Mouse (Mus musculus): ENCODE results near the gene Mitf. TPM values are rescaled to one million over a fixed set of nuclear protein-coding genes. Genes with fewer than 3 reads are reported as not detected.

Mitf gene
- polyA plus RNA-seq, 1 experiment = 1.6 TPM

- TF ChIP-seq FLI1 (IDR thresholded peaks at IDR 0.05; ENCODE audit: low read length) (no peak), GATA1 (IDR thresholded peaks at IDR 0.05; ENCODE audit: borderline replicate concordance, low read length) (no peak)
- Histone ChIP-seq H3K27me3 (replicated peaks) (peaks cover 2% of the 10 kb centered on the region), H3K4me1 (peaks cover 5% of the 10 kb centered on the region), H3K36me3 (replicated peaks; ENCODE audit: low read length) (no peaks in the 10 kb centered on the region), H3K9me3 (no peaks in the 10 kb centered on the region), H3K4me3 (replicated peaks) (no peak overlapping the region)
These were observed 20.0 kb upstream of the Mitf start for GRCm38 (mm10) chr6:97786871-97787270.

DNA sequence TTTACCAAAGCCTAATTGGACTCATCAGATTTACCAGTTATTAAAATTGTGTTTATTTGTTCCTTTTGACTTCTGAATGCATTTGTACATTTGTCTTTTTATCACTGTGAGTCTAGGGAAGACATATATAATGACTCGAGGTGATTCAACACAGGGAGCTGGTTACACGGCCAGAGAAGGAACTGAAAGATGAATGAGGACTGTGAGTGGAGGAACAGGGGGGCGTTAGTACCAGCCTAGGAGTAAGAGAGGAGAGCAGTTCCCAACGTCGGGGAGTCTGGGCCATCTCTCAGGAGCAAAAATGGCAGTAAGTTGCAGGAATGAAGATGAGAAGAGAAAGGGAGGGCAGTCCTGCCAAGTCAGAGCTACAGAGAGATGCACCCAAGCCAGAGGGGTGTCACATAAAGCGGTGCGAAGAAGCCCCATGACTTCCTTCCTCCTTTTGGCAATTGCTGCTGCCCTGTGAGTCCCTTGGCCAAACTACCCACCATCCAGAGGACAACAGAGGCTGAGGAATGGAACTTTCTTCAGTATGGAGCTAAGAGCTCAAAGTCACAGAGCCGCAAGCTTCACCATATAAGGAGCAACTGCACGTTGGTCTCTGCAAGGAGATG, 18.4 kb upstream of the Mitf start:
- Histone ChIP-seq H3K36me3 (replicated peaks; ENCODE audit: low read length) (no peaks in the 10 kb centered on the region), H3K4me1 (peaks cover 5% of the 10 kb centered on the region), H3K9me3 (no peaks in the 10 kb centered on the region), H3K4me3 (replicated peaks) (no peak overlapping the region), H3K27me3 (replicated peaks) (peaks cover 2% of the 10 kb centered on the region)
- TF ChIP-seq FLI1 (IDR thresholded peaks at IDR 0.05; ENCODE audit: low read length) = no peak
- TF ChIP-seq GATA1 (IDR thresholded peaks at IDR 0.05; ENCODE audit: borderline replicate concordance, low read length) = no peak

- H3K27me3 ChIP-seq (replicated peaks) = peaks cover 2% of the 10 kb centered on the region
- peaks cover 5% of the 10 kb centered on the region for H3K4me1 ChIP-seq
- H3K36me3 ChIP-seq (replicated peaks; ENCODE audit: low read length) = no peaks in the 10 kb centered on the region
- TF ChIP-seq FLI1 (IDR thresholded peaks at IDR 0.05; ENCODE audit: low read length) = no peak
- no peak for TF ChIP-seq GATA1 (IDR thresholded peaks at IDR 0.05; ENCODE audit: borderline replicate concordance, low read length)
- no peaks in the 10 kb centered on the region for H3K9me3 ChIP-seq
- H3K4me3 ChIP-seq (replicated peaks) = no peak overlapping the region
These were observed 17.2 kb upstream of the Mitf start for GRCm38 (mm10) chr6:97789700-97790099.

- TF ChIP-seq GATA1 (IDR thresholded peaks at IDR 0.05; ENCODE audit: borderline replicate concordance, low read length) (no peak), FLI1 (IDR thresholded peaks at IDR 0.05; ENCODE audit: low read length) (no peak)
- Histone ChIP-seq H3K9me3 (no peaks in the 10 kb centered on the region), H3K36me3 (replicated peaks; ENCODE audit: low read length) (no peaks in the 10 kb centered on the region), H3K27me3 (replicated peaks) (peaks cover 2% of the 10 kb centered on the region), H3K4me3 (replicated peaks) (no peak overlapping the region), H3K4me1 (peaks cover 5% of the 10 kb centered on the region)
These were observed 14.7 kb upstream of the Mitf start for GRCm38 (mm10) chr6:97792104-97792503.

DNA sequence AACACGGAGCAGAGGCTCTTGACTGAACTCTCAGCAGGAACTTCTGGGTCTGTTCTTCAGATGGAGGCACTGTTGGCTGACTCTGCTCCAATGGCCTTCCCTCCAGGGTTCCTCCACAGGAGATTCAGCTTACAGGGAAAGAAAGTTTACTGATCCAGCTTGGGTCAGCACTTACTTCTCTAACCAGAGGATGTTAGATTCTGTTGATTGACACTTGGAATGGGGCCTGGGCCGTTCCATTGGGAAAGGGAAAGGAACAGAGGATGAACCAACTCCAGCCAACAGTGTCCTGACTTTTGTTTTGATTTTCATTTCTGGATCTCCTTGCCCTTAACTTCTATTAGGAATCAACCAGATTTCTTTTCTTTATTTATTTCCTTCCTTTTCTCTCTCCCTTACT, 11.7 kb upstream of the Mitf start:
- no peak for TF ChIP-seq FLI1 (IDR thresholded peaks at IDR 0.05; ENCODE audit: low read length)
- TF ChIP-seq GATA1 (IDR thresholded peaks at IDR 0.05; ENCODE audit: borderline replicate concordance, low read length) = no peak
- H3K4me3 ChIP-seq (replicated peaks) = no peak overlapping the region
- H3K9me3 ChIP-seq = no peaks in the 10 kb centered on the region
- H3K27me3 ChIP-seq (replicated peaks) = peaks cover 2% of the 10 kb centered on the region
- no peaks in the 10 kb centered on the region for H3K4me1 ChIP-seq
- no peaks in the 10 kb centered on the region for H3K36me3 ChIP-seq (replicated peaks; ENCODE audit: low read length)

- H3K36me3 ChIP-seq (replicated peaks; ENCODE audit: low read length) = no peaks in the 10 kb centered on the region
- peaks cover 8% of the 10 kb centered on the region for H3K4me1 ChIP-seq
- no peaks in the 10 kb centered on the region for H3K9me3 ChIP-seq
- TF ChIP-seq FLI1 (IDR thresholded peaks at IDR 0.05; ENCODE audit: low read length) = no peak
- TF ChIP-seq GATA1 (IDR thresholded peaks at IDR 0.05; ENCODE audit: borderline replicate concordance, low read length) = no peak
- no peaks in the 10 kb centered on the region for H3K27me3 ChIP-seq (replicated peaks)
- no peak overlapping the region for H3K4me3 ChIP-seq (replicated peaks)
These were observed 6.2 kb upstream of the Mitf start for GRCm38 (mm10) chr6:97800615-97801014.

- peaks cover 33% of the 10 kb centered on the region for H3K4me1 ChIP-seq
- TF ChIP-seq GATA1 (IDR thresholded peaks at IDR 0.05; ENCODE audit: borderline replicate concordance, low read length) = no peak
- TF ChIP-seq FLI1 (IDR thresholded peaks at IDR 0.05; ENCODE audit: low read length) = no peak
- H3K9me3 ChIP-seq = no peaks in the 10 kb centered on the region
- peak overlapping the region; percentile 96 for H3K4me3 ChIP-seq (replicated peaks)
- H3K27me3 ChIP-seq (replicated peaks) = no peaks in the 10 kb centered on the region
- H3K36me3 ChIP-seq (replicated peaks; ENCODE audit: low read length) = no peaks in the 10 kb centered on the region
These were observed 801 bp upstream of the Mitf start for GRCm38 (mm10) chr6:97806051-97806450.

DNA sequence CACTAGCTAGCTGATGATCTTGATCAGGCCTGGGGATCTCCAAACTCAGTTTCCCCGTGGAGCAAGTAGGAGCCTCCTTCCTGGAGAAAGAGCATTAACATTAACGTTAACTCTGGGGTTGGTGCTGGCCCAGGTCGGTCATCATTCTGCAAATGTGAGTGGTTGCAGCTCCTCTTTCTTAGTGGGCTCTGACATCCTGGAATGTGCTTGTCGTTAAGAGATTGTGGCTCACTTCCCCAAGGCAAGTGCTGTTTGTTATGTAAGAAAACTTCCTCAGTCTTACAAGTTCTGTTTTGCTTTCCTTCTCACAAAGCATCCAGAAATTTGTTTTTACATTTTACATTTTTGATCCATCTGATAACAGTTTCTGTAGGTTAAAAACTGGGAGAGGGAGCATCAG, 7.3 kb downstream of the Mitf start:
- H3K4me1 ChIP-seq = peaks cover 4% of the 10 kb centered on the region
- no peaks in the 10 kb centered on the region for H3K9me3 ChIP-seq
- no peak for TF ChIP-seq FLI1 (IDR thresholded peaks at IDR 0.05; ENCODE audit: low read length)
- no peak for TF ChIP-seq GATA1 (IDR thresholded peaks at IDR 0.05; ENCODE audit: borderline replicate concordance, low read length)
- peak overlapping the region; percentile 4 for H3K4me3 ChIP-seq (replicated peaks)
- no peaks in the 10 kb centered on the region for H3K27me3 ChIP-seq (replicated peaks)
- no peaks in the 10 kb centered on the region for H3K36me3 ChIP-seq (replicated peaks; ENCODE audit: low read length)

- TF ChIP-seq FLI1 (IDR thresholded peaks at IDR 0.05; ENCODE audit: low read length) (no peak), GATA1 (IDR thresholded peaks at IDR 0.05; ENCODE audit: borderline replicate concordance, low read length) (no peak)
- Histone ChIP-seq H3K27me3 (replicated peaks) (no peaks in the 10 kb centered on the region), H3K4me1 (peaks cover 9% of the 10 kb centered on the region), H3K9me3 (no peaks in the 10 kb centered on the region), H3K4me3 (replicated peaks) (no peak overlapping the region), H3K36me3 (replicated peaks; ENCODE audit: low read length) (no peaks in the 10 kb centered on the region)
These were observed 8.9 kb downstream of the Mitf start for GRCm38 (mm10) chr6:97815723-97816122.

GRCm38 (mm10) chr6:97816806-97817205, 10.0 kb downstream of the Mitf start:
- Histone ChIP-seq H3K27me3 (replicated peaks) (no peaks in the 10 kb centered on the region), H3K4me1 (peaks cover 10% of the 10 kb centered on the region), H3K36me3 (replicated peaks; ENCODE audit: low read length) (no peaks in the 10 kb centered on the region), H3K4me3 (replicated peaks) (no peak overlapping the region), H3K9me3 (no peaks in the 10 kb centered on the region)
- TF ChIP-seq GATA1 (IDR thresholded peaks at IDR 0.05; ENCODE audit: borderline replicate concordance, low read length) (no peak), FLI1 (IDR thresholded peaks at IDR 0.05; ENCODE audit: low read length) (no peak)

GRCm38 (mm10) chr6:97818128-97818527, 11.3 kb downstream of the Mitf start:
- Histone ChIP-seq H3K4me3 (replicated peaks) (no peak overlapping the region), H3K36me3 (replicated peaks; ENCODE audit: low read length) (no peaks in the 10 kb centered on the region), H3K9me3 (no peaks in the 10 kb centered on the region), H3K4me1 (peaks cover 10% of the 10 kb centered on the region), H3K27me3 (replicated peaks) (no peaks in the 10 kb centered on the region)
- no peak for TF ChIP-seq FLI1 (IDR thresholded peaks at IDR 0.05; ENCODE audit: low read length)
- no peak for TF ChIP-seq GATA1 (IDR thresholded peaks at IDR 0.05; ENCODE audit: borderline replicate concordance, low read length)

All from megakaryocyte, embryonic 14.5 days (primary cell).